Mouse (Mus musculus) heart, embryonic 14.5 days (tissue): ENCODE results near the gene Pdzd2. TPM values are rescaled to one million over a fixed set of nuclear protein-coding genes. Genes with fewer than 3 reads are reported as not detected.

ENCODE experiments used
- ATAC-seq: fragments of 200-750 bp; cut with Nextera tagmentation; 2 replicates; pipeline ENCODE4 v1.8.0; 2017; ENCODE audit warnings: low read depth, moderate TSS enrichment; ENCODE audit not compliant: insufficient number of reproducible peaks, insufficient read depth, low FRiP score
- H3K27ac ChIP-seq, 2 experiments: fragments of 200-500 bp in 1 of 2; fragments of 300-500 bp in 1 of 2; sonication (generic) in 1 of 2; replicated peaks in 1 of 2; 2 replicates each; pipeline ENCODE4 v1.5.1; 2012 to 2014; ENCODE audit warnings: low read depth in 2 of 2, low read length in 2 of 2, control low read depth in 1 of 2, mild to moderate bottlenecking in 1 of 2, mixed read lengths in 1 of 2; ENCODE audit not compliant: control insufficient read depth in 1 of 2, insufficient read depth in 1 of 2
- H3K27me3 ChIP-seq: fragments of 300-500 bp; sonication (generic); 2 replicates; pipeline ENCODE4 v1.6.1; 2014; ENCODE audit warnings: mild to moderate bottlenecking, low read length, control low read depth; ENCODE audit not compliant: control insufficient read depth, insufficient read depth
- H3K36me3 ChIP-seq: fragments of 300-500 bp; sonication (generic); 2 replicates; pipeline ENCODE4 v1.6.1; 2014; ENCODE audit warnings: mild to moderate bottlenecking, control low read depth, low read length, mixed read lengths; ENCODE audit not compliant: control insufficient read depth, insufficient read depth
- H3K4me1 ChIP-seq, 2 experiments: fragments of 200-500 bp in 1 of 2; fragments of 300-500 bp in 1 of 2; sonication (generic) in 1 of 2; 2 replicates each; pipeline ENCODE4 v1.6.1; 2012 to 2014; ENCODE audit warnings: low read length in 2 of 2, control low read depth in 1 of 2, mixed read lengths in 1 of 2; ENCODE audit not compliant: control insufficient read depth in 2 of 2, insufficient read depth in 2 of 2
- H3K4me2 ChIP-seq: fragments of 300-500 bp; sonication (generic); 2 replicates; pipeline ENCODE4 v1.6.1; 2014; ENCODE audit warnings: mild to moderate bottlenecking, low read length
- H3K4me3 ChIP-seq, 2 experiments: fragments of 200-500 bp in 1 of 2; fragments of 300-500 bp in 1 of 2; sonication (generic) in 1 of 2; 2 replicates each; pipeline ENCODE4 v1.5.1; 2012 to 2014; ENCODE audit warnings: low read length in 2 of 2, mild to moderate bottlenecking in 2 of 2, control low read depth in 1 of 2, low read depth in 1 of 2, moderate library complexity in 1 of 2; ENCODE audit not compliant: control insufficient read depth in 1 of 2, insufficient read depth in 1 of 2
- H3K9ac ChIP-seq: fragments of 300-500 bp; sonication (generic); 2 replicates; pipeline ENCODE4 v1.6.1; 2014; ENCODE audit warnings: mild to moderate bottlenecking, low read length
- H3K9me3 ChIP-seq: fragments of 300-500 bp; sonication (generic); 2 replicates; pipeline ENCODE4 v1.6.1; 2016; ENCODE audit warnings: low read length, control low read depth; ENCODE audit not compliant: control insufficient read depth
- WGBS: fragments of 180-500 bp; shearing (Covaris S2); extraction: QIAGEN DNeasy Blood & Tissue Kit; methylation state at CpG from one replicate; pipeline ENCODE4 v1.1.7; 2014; 5-methylcytosine and 5-hydroxymethylcytosine counted together
- polyA plus RNA-seq: library from polyadenylated mRNA; unstranded; fragments of >200 nt; fragmentation: Nextera tagmentation; extraction: Ambion mirVana; gene quantifications from 2 replicates; pipeline ENCODE4 v1.2.1, GENCODE M21; 2014

The Pdzd2 gene
- polyA plus RNA-seq, 1 experiment from 2014 or later: 16.8 TPM

DNA sequence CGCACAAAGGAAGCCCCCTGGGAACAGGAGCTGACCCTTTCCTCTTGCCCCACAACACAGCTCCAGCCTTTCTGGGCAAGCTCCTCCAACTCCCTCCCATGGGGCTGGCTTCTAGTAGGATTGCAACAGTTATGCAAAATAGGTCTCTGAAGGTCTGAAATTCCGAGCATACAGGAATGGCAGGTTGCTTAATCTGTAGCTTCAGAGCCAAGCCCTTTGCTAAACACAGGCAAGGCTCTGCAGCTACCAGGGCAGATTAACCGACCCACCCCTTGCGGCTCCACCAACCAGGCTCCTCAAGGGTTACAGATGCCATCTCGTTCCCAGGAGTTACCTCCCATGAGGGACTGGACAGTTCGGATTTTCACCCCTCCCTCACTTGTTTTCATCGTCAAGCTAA is 249.2 kb downstream of the Pdzd2 start:
- Histone ChIP-seq H3K4me1 (peaks cover 11 to 14% of the 10 kb centered on the region in 2 experiments), H3K27ac (peak overlapping the region; percentile 34 to 59; a peak in 3 of 4 replicates), H3K36me3 (no peaks in the 10 kb centered on the region), H3K4me2 (peak overlapping the region; percentile 22; the same call in 1 of the 2 replicates), H3K27me3 (no peaks in the 10 kb centered on the region), H3K9me3 (no peaks in the 10 kb centered on the region), H3K9ac (no peak overlapping the region; the same call in 1 of the 2 replicates), H3K4me3 (no peak overlapping the region)
- ATAC-seq: no peak; the same call in 1 of the 2 replicates
- 18% methylated on average over 7 of the region's 7 CpGs for WGBS

DNA sequence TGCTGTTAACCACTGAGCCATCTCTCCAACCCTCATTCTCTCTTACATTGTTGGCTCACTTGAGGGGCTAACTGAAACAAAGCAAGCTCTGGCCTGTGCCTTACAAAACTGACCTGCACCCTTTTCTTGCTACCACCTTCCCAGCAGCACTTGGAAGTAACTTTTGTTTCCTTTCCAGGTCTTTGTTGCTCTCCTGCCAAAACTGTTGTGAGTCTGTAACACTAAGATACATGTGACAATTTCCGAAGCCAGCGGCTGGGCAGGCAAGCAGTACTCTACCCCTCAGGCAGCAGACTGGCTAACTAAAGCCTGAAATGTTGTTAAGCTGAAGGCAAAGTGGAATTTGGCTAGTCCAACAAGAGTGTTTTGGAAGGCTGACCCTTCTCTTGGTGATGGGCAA is 251.4 kb downstream of the Pdzd2 start:
- peaks cover 8 to 14% of the 10 kb centered on the region in 2 experiments for H3K4me1 ChIP-seq
- H3K36me3 ChIP-seq: no peaks in the 10 kb centered on the region
- H3K9ac ChIP-seq: no peak overlapping the region
- no peaks in the 10 kb centered on the region for H3K27me3 ChIP-seq
- WGBS: 90% methylated on average over 2 of the region's 2 CpGs
- H3K4me2 ChIP-seq: no peak overlapping the region
- no peaks in the 10 kb centered on the region for H3K9me3 ChIP-seq
- no peak overlapping the region for H3K4me3 ChIP-seq
- H3K27ac ChIP-seq: no peak overlapping the region
- no peak for ATAC-seq

DNA sequence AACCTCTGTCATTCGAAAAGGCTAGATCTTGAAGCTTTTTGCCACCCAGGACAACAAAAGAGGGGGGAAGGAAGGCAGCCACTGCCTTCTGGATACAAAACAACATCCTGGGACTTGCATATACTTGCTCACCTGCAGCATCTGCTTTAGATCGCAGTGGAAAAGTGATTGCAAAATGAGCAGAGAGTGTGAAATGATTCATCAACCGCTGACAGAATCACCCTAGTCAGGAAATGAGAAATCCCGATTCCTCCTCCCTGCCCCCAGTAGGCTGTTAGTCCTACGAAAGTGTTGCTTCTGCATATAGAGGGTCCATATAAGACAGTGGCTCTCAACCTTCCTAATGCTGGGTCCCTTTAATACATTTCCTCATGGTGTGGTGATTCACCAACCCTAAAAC is 258.5 kb downstream of the Pdzd2 start:
- Histone ChIP-seq H3K4me1 (peaks cover 9 to 15% of the 10 kb centered on the region in 2 experiments), H3K9ac (no peak overlapping the region), H3K36me3 (no peaks in the 10 kb centered on the region), H3K4me3 (no peak overlapping the region), H3K4me2 (no peak overlapping the region), H3K27ac (no peak overlapping the region), H3K9me3 (no peaks in the 10 kb centered on the region), H3K27me3 (no peaks in the 10 kb centered on the region)
- no peak for ATAC-seq
- 66% methylated on average over 5 of the region's 5 CpGs for WGBS

DNA sequence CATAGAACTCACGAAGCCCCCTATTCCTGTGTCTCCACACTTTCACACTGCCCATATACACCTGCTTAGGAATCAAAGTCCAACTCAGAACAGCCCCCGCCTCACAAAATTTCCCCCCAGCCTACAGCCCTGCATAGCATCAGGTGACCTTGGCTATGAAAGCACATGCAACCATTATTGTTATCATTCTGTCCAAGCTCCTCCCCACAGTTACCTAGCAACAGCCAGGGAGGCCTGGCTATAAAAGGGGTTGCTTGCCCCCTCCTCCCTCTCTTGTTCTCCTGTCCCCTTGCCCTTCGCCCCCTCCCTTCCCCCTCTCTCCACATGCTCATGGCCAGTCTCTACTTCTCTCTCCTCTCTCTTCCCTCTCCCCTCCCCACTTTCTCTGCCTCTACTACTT is 259.4 kb downstream of the Pdzd2 start:
- Histone ChIP-seq H3K4me1 (peaks cover 9 to 15% of the 10 kb centered on the region in 2 experiments), H3K36me3 (no peaks in the 10 kb centered on the region), H3K27ac (no peak overlapping the region), H3K4me3 (no peak overlapping the region), H3K9me3 (no peaks in the 10 kb centered on the region), H3K9ac (no peak overlapping the region), H3K4me2 (no peak overlapping the region), H3K27me3 (no peaks in the 10 kb centered on the region)
- ATAC-seq: no peak
- 73% methylated on average over 3 of the region's 3 CpGs for WGBS

DNA sequence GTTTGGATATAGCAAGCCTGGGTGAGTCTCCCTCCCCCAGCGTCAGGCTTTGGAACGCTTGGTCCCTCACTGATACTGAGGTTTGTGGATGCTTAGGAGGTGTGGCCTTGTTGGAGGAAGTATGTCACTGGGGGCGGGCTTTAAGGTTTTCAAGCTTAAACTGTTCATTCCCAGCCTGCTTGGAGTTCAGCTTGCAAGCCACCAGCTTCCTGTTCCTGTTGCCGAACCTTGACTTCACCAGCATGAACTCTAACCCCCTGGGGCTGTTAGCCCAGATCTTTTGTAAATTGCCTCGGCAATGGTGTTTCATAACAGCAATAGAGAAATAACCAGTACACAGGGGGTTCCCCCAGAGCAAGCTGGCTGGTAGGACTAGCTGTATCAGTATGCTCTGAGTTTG is 260.4 kb downstream of the Pdzd2 start:
- Histone ChIP-seq H3K4me1 (peaks cover 9 to 15% of the 10 kb centered on the region in 2 experiments), H3K4me2 (no peak overlapping the region), H3K36me3 (no peaks in the 10 kb centered on the region), H3K4me3 (no peak overlapping the region), H3K9ac (no peak overlapping the region), H3K27me3 (no peaks in the 10 kb centered on the region), H3K9me3 (no peaks in the 10 kb centered on the region), H3K27ac (no peak overlapping the region)
- ATAC-seq: no peak
- WGBS: 64% methylated on average over 5 of the region's 5 CpGs

DNA sequence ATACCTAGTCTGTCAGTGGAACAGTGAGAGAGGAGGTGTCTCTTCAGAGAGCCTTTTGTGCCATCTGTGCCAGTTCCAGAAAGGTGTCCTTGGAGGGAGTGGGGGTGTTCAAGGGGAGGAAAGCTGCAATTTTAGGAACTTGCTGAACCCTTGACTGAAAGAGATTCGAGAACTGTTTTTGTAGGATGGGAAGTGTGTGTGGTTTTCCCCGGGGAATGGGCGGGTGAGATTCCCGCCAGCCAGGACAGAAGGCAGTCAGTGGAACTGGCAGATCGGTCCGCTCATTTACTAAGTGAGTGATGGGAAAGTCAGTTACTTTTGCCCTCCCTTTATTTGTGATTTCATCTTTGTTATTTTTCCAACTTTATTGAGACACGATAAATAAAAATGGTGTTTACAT is 266.1 kb downstream of the Pdzd2 start:
- Histone ChIP-seq H3K4me2 (no peak overlapping the region), H3K4me1 (no peaks in the 10 kb centered on the region), H3K27me3 (no peaks in the 10 kb centered on the region), H3K4me3 (no peak overlapping the region), H3K9ac (no peak overlapping the region), H3K36me3 (no peaks in the 10 kb centered on the region), H3K9me3 (no peaks in the 10 kb centered on the region), H3K27ac (no peak overlapping the region)
- WGBS: 79% methylated on average over 7 of the region's 7 CpGs
- ATAC-seq: no peak

DNA sequence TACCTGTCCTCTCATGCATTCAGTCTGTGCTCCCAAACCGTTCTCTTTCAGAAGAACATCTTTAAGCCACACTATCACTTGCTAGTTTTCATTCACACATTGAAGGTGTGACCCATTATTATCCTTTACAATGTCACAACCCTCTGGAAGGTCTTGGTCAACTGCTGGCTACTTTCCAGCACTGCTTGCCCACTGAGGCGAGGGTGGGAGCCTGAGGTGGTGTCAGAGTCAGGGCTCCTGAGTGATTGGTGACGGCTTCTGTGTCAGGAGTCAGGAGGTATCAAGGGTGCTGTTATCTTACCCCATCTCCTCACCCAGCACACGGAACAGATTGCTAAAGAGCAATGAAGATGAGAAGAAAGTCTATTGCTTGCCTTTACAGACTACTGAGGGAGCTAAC is 267.1 kb downstream of the Pdzd2 start:
- Histone ChIP-seq H3K27ac (no peak overlapping the region), H3K9me3 (no peaks in the 10 kb centered on the region), H3K4me2 (no peak overlapping the region), H3K9ac (no peak overlapping the region), H3K36me3 (no peaks in the 10 kb centered on the region), H3K27me3 (no peaks in the 10 kb centered on the region), H3K4me3 (no peak overlapping the region), H3K4me1 (no peaks in the 10 kb centered on the region)
- no peak for ATAC-seq
- WGBS: 69% methylated on average over 4 of the region's 4 CpGs
